Mouse (Mus musculus): ENCODE data around the gene Dapk1.
A peak's percentile ranks its signal among the peaks of the same experiment; 100 is the strongest.

Gene Dapk1

DNA sequence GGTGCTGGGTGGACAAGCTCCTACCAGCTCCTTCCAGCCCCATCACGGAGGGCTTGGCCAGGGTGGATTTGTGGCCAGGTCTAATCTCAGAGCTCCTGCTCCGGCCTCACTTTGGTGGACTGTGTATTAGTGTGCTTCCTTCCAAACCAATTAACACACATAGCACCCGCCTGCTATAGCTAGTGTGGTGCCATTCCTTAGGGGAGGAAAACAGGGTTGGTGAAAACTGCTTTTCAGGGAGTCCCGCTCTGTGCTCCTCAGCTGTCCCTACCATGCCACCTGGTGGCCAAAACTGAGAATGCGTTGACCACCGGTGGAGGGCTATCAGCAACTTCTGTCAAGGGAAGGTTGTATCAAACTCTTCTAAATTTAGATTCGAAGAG lies 142.3 kb downstream of the Dapk1 start:
- peak; percentile 60 to 86 for DNase-seq

DNA sequence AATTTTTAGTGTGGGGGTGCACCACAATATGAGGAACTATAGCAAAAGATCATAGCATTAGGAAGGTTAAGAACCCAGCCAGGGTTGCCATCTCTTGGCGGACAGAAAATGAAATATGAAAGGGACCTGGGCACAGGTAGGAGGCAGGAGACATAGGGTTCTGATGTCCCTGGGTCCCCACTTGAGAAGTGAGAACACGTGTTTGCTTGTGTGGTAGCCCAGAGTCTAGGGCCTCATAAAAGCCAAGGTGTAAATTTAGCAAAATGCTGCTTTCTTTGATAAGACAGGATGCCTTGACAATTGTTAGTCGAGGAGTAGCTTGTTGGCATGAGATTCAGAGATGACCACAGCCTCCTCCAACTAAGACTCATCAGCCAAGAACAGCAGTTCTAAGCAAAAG lies 143.0 kb downstream of the Dapk1 start:
- DNase-seq = no peak

DNA sequence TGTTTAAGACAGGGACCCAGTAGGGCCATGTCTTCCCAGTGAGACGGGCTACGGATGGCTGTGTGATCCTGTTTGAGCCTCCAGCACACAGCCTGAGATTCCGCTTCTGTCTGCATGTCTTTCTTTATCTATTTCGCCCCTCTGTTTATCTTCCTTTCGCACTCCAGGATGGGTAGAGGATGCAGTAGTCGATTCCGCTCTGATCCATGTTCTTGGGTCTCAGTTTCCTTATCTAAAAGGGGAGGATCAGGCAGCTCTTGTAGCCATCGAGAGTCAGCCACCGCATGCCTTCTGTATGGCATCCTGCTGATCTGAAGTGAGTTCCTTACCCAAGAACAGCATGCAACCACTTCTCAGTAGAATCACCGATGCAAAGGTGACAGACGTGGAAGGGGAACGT lies 143.6 kb downstream of the Dapk1 start:
- DNase-seq = no peak

DNA sequence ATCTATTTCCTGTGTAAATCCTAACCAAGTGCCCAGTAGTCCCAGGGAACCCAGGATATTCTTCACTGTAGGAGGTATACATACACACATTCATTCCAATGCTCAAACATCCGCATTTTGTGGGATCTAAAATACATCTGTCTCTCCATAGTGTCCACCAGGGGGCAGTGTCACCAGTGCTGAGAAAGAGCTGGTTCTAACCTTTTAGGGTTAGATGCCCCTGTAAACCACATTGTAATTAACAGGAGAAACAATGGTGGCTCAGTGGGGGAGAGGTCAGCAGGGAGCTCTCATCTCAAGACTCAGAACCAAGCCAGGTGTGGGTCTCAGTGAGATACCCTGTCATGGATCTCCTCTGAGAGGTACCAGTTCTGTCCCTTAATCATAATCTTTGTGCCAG lies 144.5 kb downstream of the Dapk1 start:
- no peak for DNase-seq

GRCm38 (mm10) chr13:60747201-60747600 lies 145.5 kb downstream of the Dapk1 start:
- DNase-seq = no peak

- DNase-seq = no peak
Observed at GRCm38 (mm10) chr13:60748556-60748955, 146.8 kb downstream of the Dapk1 start.

- no peak for DNase-seq
Observed at GRCm38 (mm10) chr13:60750930-60751329, 149.2 kb downstream of the Dapk1 start.

DNA sequence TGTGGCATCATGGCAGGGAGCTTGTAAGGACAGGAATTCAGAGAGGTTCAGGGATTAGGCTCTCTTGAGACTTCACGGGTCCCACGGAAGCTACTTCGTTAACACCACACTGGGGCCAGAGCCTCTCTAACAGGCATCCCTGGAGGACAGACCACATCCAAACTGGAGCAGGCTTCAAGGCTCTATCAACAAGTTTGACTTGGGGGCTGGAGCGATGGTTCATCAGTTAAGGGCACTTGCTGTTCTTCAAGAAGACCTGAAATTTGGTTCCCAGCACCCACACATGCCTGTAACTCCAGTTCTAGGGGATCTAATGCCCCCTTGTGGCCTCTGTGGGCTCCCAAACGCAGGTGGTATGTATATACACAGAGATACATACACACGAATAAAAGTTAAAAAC lies 151.5 kb downstream of the Dapk1 start:
- DNase-seq = no peak

DNA sequence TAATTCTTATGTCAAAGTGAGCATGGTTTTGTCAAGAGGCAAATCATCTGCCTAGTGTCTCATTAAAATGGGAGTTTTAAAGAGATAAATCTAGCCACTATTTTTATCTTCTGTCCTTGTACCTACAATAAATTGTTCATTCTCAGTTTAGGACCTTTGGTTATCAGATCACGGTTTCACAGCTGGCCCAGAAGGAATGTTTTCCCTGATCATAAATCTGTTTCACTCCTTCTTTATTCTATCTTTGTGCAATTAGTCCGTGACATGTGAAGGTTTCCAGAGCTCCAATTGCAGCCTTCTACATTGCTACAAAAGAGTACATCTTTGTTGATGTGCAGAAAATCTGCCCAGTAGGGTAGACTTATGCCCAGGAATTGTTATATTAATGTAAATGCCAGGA lies 153.5 kb downstream of the Dapk1 start:
- no peak for DNase-seq

- no peak for DNase-seq
Observed at GRCm38 (mm10) chr13:60757292-60757691, 155.5 kb downstream of the Dapk1 start.

DNA sequence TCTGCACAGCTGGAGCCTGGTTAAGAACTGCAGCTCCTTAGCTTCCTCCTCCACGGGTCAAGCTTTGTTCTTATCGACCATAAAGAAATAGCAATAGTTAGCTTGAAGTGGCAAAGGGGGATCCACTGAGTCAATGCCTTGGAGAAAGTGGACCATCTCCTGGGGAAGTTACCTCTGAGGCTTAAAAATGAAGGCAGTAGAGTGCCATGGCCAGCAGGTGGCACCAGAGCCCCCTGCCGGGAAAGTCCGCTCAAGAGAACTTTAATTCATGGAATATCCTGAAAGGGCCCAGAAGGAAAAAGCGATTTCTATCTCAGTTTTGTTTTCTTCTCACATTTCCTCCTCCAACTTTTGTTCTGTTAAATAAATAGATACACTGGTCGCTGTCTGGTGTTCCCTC lies 157.4 kb downstream of the Dapk1 start:
- peak in 1 of 2 experiments; percentile 54 for DNase-seq

DNA sequence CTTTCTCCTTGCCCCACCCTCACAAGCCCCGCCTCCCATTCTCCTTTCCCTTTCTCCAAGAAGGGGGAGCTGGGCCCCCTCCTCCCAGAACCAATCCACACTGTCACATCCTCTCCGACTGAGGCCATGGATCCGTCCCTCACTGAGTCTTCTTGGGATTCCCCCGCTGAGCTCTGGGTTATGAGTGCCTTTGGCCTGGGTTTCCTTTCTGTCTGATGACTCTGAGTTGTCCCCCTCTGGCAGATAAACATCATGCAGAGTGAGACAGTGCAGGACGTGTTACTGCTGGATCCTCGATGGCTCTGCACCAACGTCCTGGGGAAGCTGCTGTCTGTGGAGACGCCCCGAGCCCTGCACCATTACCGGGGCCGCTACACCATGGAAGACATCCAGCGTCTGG lies 158.6 kb downstream of the Dapk1 start:
- DNase-seq = no peak

GRCm38 (mm10) chr13:60761161-60761560 lies 159.4 kb downstream of the Dapk1 start:
- DNase-seq = no peak

GRCm38 (mm10) chr13:60780534-60780933 lies 178.8 kb downstream of the Dapk1 start:
- DNase-seq = no peak

GRCm38 (mm10) chr13:60783301-60783700 lies 181.6 kb downstream of the Dapk1 start:
- DNase-seq = no peak

DNA sequence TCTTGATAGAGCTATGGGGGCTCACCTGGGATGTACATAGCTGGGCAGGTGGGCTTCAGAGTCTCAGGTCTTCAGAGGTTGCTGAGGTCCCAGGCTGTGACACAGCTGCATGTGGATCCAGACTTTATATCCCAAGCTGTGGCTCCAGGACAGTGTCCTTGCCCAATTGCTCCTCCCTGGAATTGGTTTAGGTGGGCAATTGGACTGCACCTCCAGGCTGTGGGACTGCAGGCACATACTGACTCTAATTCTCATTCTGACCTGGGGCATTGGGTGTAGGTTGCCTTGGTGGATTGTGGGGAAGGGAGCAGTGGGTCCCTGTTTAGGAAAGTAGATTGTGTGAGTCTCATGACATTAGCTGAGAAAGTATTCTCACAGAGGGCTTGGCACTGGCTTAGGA lies 184.5 kb downstream of the Dapk1 start, which contains the start of gene BC051665:
Gene BC051665 (minus strand): TSS at position 101 of the 400 bp plus-strand sequence.
- DNase-seq = no peak

GRCm38 (mm10) chr13:60789466-60789865 lies 187.7 kb downstream of the Dapk1 start:
- DNase-seq = no peak

DNA sequence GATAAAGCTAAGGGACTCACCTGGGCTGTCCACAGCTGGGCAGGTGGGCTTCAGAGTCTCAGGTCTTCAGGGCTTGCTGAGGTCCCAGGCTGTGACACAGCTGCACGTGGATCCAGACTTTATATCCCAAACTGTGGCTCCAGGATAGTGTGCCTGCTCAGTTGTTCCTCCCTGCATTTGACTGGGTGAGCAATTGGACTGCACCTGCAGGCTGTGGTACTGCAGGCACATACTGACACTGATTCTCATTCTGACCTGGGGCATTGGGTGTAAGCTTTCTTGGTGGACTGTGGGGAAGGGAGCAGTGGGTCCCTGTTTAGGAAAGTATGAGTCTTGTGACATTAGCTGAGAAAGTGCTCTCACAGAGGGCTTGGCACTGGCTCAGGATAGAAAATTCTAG lies 201.0 kb downstream of the Dapk1 start, which contains the start of gene Ctsll3:
Gene Ctsll3 (minus strand): TSS at position 101 of the 400 bp plus-strand sequence.
- no peak for DNase-seq

DNA sequence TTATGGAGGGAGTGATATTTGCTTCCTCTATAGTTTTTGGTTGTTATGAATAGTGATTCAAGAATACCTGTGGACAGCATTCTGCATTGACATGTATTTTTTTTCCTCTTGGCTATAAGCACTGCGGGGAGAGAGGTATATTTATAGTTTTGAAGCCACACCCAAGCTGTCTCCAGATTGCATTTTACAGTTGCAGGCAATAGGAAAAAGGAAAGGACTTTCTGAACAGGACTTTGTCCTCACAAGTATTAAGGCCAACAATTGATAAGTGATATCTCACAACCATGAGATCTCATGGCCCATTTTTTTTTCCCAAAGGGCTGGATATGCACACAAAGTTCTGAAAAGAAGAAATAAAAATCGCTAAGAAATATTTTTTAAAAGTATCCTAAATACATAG lies 207.9 kb downstream of the Dapk1 start:
- no peak for DNase-seq

- DNase-seq = no peak
Observed at GRCm38 (mm10) chr13:60812768-60813167, 211.0 kb downstream of the Dapk1 start.
